Mouse (Mus musculus) cerebellum, adult 8-10 months (tissue): ENCODE measurements around the gene Rfc4.

Experiments
- DNase-seq: peaks from one replicate; pipeline ENCODE4 v3.0.0; 2022

The Rfc4 gene

GRCm38 (mm10) chr16:23127673-23128375 is at the start of gene Rfc4:
Gene Rfc4, minus strand, starts transcription at chr16:23127737.
- DNase-seq = peak; percentile 93

DNA sequence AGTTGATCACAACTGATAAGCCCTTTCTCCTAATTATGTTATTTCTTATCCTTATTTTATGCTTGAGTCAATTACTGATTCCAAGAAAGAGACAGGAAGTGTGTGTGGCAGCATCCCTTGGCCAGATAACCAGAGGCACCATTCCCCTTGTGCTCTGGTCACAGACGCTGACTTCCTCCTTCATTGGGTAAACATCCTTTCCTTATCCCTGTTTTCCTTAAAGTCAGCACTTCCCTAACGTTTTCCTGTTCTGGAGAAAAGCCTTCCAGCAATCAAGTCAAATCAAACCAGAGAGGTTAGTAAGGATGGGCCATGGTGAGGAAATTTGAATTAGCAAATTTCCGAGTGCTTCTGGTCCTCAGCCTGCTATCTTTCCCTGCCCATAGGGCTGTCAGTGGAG is 48.4 kb upstream of the Rfc4 start:
- DNase-seq = no peak

- no peak for DNase-seq
Measured at GRCm38 (mm10) chr16:23174855-23175254, 47.3 kb upstream of the Rfc4 start.

GRCm38 (mm10) chr16:23173904-23174303 is 46.4 kb upstream of the Rfc4 start:
- no peak for DNase-seq

- no peak for DNase-seq
Measured at GRCm38 (mm10) chr16:23170813-23171212, 43.3 kb upstream of the Rfc4 start.

- no peak for DNase-seq
Measured at GRCm38 (mm10) chr16:23167079-23167478, 39.5 kb upstream of the Rfc4 start.

GRCm38 (mm10) chr16:23166646-23167045 is 39.1 kb upstream of the Rfc4 start:
- DNase-seq = no peak

DNA sequence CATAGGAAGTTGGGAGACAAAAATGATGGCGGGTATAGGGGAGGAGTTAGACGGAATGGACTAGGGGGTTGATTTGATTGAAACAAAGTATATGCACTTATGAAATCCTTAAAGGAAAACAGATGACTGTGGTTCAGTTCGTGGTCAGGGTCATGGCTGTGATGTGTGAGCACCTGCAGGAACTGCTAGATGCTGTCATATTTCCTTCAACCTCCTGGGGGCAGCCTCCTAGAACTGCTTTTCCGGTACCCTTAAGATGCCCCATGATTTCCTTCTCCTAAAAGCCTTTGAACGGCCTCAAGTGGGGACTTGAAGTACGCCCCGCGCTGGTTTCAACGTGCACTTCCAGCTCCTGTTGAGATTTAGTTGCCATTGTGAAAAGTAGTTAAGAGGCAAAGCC is 37.9 kb upstream of the Rfc4 start:
- DNase-seq = no peak

GRCm38 (mm10) chr16:23164443-23164842 is 36.9 kb upstream of the Rfc4 start:
- no peak for DNase-seq

GRCm38 (mm10) chr16:23162116-23162515 is 34.6 kb upstream of the Rfc4 start:
- no peak for DNase-seq

GRCm38 (mm10) chr16:23159749-23160148 is 32.2 kb upstream of the Rfc4 start:
- no peak for DNase-seq

DNA sequence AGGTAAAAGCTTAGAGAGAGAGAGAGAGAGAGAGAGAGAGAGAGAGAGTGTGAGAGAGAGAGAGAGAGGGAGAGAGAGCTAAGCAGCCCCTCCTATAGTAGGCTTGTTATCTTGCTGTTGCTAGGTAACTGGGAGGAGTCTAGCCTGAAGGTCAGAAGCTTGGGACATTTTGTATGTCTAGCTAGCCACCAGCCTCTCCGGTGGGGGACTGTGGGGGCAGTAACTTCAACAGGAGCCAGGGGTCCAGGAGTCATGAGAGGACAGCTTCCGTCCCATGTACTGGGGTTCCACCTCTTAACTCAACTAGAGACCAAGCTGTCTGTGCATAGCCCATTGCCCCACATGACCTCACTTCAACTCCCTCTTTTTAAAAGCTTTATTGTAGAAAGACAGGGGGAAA is 31.4 kb upstream of the Rfc4 start:
- no peak for DNase-seq

DNA sequence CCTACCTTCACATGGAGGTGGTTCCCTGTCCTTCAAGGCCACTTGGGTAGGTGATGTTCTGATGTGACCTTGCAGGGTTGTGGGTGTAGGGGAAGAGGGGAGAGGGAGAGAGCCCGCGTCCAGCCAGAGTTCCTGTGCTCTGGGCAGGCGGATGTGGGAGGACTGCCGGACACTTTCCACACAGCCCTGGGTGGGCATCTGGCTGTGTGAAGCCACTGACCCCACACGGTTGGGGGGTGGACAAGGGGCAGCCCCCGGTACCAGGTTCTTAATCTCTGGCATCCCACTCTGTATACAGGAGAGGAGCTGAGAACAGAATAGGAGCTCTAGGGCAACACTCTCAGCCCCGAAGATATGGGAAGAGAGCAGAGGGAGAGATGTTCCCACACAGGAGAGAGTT is 30.8 kb upstream of the Rfc4 start:
- DNase-seq = no peak

- DNase-seq = no peak
Measured at GRCm38 (mm10) chr16:23157013-23157412, 29.5 kb upstream of the Rfc4 start.

DNA sequence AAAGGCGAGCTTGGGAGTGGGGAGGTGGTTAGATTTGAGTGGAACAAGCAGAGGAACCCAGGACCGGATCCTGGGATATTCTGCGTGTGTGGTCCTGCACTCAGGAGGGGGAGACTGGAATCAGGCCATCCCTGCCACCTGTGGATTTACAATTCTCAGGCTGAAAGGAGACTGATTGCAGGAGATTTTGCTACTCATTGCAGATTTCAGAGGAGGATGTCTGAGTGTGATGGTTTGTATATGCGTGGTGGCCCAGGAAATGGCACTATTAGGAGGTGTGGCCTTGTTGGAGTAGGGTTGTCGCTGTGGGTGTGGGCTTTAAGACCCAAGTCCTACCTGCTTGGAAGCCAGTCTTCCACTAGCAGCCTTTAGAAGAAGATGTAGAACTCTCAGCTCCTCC is 26.7 kb upstream of the Rfc4 start:
- DNase-seq = no peak

DNA sequence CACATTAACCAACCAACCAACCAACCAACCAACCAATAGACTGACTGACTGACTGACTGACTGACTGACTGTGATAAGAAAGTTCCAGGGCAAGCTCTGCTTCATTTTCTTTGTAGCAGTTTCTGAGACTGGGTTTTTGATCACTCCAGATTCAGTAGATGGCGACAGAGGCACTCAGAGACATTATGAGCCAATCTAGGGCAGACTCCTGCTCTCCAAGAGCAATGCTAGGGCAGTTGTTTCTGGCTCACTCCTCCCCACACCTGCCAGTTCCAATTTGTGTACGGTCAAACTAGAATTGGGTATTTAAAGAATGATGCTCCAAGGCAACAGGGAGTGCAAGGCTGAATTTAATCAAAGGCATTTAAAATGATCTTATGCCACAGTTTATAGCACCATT is 23.9 kb upstream of the Rfc4 start:
- DNase-seq = no peak

DNA sequence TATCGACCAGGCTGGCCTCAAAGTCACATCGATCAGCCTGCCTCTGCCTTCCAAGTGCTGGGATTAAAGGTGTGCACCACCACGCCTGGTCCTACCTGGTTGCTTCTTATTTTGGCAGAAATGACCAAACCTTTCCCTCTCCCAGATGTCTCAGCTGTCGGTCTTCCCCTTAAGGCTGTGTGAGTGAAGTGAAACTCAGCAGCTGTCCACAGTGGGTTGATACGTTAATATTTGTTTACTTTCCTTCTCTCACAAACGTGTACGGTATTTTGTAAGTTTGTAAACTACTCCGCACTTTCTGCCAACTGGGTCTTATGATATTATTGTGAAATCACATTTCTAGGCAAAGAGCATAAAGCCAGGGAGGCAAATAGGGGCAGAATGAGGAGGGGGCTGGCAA is 21.9 kb upstream of the Rfc4 start:
- no peak for DNase-seq

DNA sequence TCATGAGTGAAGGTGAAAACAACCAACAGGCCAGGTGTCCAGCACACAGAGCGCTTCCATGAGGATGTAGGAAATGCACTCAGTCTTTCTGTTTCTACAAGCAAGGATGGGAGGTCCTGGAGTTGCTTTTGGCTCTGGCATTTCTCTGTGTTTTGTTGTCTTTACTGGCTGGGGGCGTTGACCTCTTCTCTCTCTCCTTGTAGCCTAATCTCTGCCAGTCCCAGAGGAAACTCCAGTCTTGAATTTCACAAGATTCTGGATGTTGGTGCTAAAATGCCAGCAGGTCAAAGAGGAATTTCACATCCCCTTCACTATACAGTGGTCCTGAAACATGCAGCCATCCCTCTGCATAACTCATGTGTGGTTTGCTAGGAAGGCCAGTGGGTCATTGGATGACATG is 21.4 kb upstream of the Rfc4 start:
- DNase-seq = no peak

GRCm38 (mm10) chr16:23146280-23146679 is 18.7 kb upstream of the Rfc4 start, which contains the start of gene Adipoq:
Gene Adipoq, plus strand, starts transcription at chr16:23146536.
- no peak for DNase-seq

GRCm38 (mm10) chr16:23145211-23145610 is 17.7 kb upstream of the Rfc4 start:
- no peak for DNase-seq

GRCm38 (mm10) chr16:23144326-23144725 is 16.8 kb upstream of the Rfc4 start:
- no peak for DNase-seq

DNA sequence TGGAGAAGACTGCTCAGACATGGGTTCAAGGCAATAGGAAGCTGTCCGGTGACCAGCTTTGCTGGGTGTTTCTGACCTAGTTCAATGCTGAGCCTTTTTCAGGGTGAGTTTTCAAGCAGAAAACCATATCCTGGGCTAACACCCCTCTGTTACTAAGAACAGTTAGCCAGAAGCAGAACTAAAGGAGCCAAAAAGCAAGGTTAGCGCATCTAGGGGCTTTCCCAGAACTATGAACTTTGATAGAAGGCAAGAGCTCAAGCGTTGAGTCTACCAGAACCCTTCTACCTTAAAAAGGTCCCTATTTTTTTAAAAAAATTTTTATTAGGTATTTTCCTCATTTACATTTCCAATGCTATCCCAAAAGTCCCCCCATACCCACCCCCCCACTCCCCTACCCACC is 13.4 kb upstream of the Rfc4 start:
- DNase-seq = no peak

DNA sequence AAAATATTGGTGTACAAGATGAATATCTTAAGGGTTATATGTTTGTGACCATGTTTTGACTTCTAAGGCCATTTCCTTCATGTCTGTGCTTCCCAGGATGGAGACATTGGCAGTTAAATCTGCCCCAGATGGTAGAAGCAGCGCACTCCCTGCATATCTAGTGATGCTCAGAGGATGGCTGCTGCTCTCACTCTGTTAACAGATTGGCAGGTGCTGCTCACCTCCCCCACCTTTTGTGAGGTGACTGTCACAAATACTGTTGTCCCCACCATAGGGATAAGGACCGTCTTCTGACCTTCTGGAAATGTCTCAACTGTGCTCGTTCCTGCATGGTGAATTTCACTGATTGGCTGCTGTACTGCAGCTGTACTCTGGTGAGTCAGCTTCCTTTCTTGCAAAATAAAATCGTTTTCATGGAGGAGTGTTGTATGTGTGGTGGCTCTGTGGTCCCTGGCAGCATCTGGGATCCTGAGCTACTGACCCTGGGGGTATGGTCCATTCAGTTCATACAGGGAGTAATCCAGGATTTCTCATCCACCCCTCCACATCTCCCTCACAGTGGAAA is 9.0 kb upstream of the Rfc4 start:
- DNase-seq = no peak

DNA sequence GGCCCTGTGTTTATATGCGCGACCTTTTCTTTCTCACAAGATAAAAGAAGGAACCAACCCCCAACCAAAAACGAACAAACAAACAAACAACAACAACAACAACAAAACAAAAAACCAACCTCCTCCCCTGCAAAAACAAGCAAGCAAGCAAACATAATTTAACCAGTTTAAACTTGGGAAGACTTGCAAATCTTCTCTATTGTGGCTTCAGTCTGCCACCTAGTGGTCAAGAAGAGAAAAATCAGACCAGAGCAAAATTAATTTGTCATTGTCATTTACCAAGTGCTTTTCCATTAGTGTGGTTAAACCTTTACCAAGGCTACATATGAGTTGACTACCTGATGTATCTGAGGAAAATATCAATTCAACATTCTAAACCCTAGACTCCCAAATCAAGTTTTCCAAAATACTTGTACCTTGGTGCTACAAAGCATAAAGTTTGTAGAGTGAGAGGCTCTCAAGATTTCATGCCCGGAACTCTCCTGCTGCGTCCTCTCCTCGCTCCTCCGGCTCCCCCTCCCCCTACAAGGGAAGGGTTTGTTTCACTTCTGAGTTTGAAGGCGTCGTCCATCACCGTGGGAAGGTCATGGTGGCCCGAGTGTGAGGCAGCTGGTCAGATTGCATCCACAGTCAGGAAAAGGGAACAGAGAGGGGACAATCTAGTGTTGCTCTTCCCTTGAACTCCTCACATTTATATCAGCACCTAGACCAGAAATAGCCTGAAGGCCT is 8.0 kb upstream of the Rfc4 start:
- no peak for DNase-seq
